Mouse (Mus musculus) adrenal gland, postnatal 10 days (tissue): Measurements from ENCODE around the gene Gm14632. TPM values are rescaled to one million over a fixed set of nuclear protein-coding genes. Genes with fewer than 3 reads are reported as not detected.
"Not testable (repeated sequence)": the region's sequence is repeated elsewhere in the genome, so short reads cannot be mapped to it uniquely, and the experiment has no call there.

ENCODE experiments used
- DNase-seq: peaks from one replicate; pipeline ENCODE4 v3.0.0; 2021; ENCODE audit warnings: mixed read lengths
- long read RNA-seq, 2 experiments: library from polyadenylated mRNA; stranded (forward); transcript quantifications; one replicate each; pipeline ENCODE4 v2.0.0; 2021
- total RNA-seq, 2 experiments: library from RNA; stranded (reverse); gene quantifications; 2 replicates each; pipeline ENCODE4 v1.2.3; 2021

Gene Gm14632
- total RNA-seq: not detected
- long read RNA-seq, experiment 1: 0 reads
- long read RNA-seq, experiment 2: 0 reads

- not testable (repeated sequence) for DNase-seq
Measured at GRCm38 (mm10) chrX:30329472-30329871, at the start of gene Gm14632. Gene Gm14632 (plus strand): TSS chrX:30329772.
